Mouse (Mus musculus) layer of hippocampus, postnatal 36 days (tissue): ENCODE results near the gene D930048N14Rik. TPM values are rescaled to one million over a fixed set of nuclear protein-coding genes. Genes with fewer than 3 reads are reported as not detected.

ENCODE experiments used
- DNase-seq, 2 experiments: peaks; one replicate each; pipeline ENCODE4 v3.0.0; 2022
- total RNA-seq, 2 experiments: library from RNA; stranded (reverse); gene quantifications; 2 replicates each; pipeline ENCODE4 v1.2.3; 2021

D930048N14Rik gene
- total RNA-seq, 2 experiments from 2014 or later, result 1.5 to 1.9 TPM

- DNase-seq, result no peak
Measured at GRCm38 (mm10) chr11:51703379-51703998, 52.7 kb downstream of the D930048N14Rik start.

- no peak for DNase-seq
Measured at GRCm38 (mm10) chr11:51706451-51706850, 55.7 kb downstream of the D930048N14Rik start.

- DNase-seq, result no peak
Measured at GRCm38 (mm10) chr11:51707080-51707479, 56.3 kb downstream of the D930048N14Rik start.

Other genes starting within 250 kb of the D930048N14Rik start
- gene Phykpl, start 66.2 kb upstream of the D930048N14Rik start, total RNA-seq, result 1 to 10 TPM; 7.9 to 9.5 TPM
- gene Hnrnpab, start 44.1 kb upstream of the D930048N14Rik start, total RNA-seq, result 100 to 1,000 TPM; 147 to 154 TPM
- 10 to 100 TPM; 41.8 to 45.5 TPM for gene Nhp2, start 31.2 kb upstream of the D930048N14Rik start, total RNA-seq
- gene Rmnd5b, start 15.1 kb upstream of the D930048N14Rik start, total RNA-seq, result 10 to 100 TPM; 60.0 to 62.6 TPM
- 10 to 100 TPM; 12.4 to 12.6 TPM for gene N4bp3, start 112 bp upstream of the D930048N14Rik start, total RNA-seq
- gene 0610009B22Rik, start 37.9 kb downstream of the D930048N14Rik start, total RNA-seq, result 10 to 100 TPM; 41.1 to 43.6 TPM
- gene Sec24a, start 112.7 kb downstream of the D930048N14Rik start, total RNA-seq, result 10 to 100 TPM; 18.4 to 23.0 TPM
- gene Sar1b, start 112.7 kb downstream of the D930048N14Rik start, total RNA-seq, result 10 to 100 TPM; 65.6 to 77.6 TPM
- 10 to 100 TPM; 36.0 to 36.5 TPM for gene Jade2, start 206.7 kb downstream of the D930048N14Rik start, total RNA-seq